In the genomic region with DNA sequence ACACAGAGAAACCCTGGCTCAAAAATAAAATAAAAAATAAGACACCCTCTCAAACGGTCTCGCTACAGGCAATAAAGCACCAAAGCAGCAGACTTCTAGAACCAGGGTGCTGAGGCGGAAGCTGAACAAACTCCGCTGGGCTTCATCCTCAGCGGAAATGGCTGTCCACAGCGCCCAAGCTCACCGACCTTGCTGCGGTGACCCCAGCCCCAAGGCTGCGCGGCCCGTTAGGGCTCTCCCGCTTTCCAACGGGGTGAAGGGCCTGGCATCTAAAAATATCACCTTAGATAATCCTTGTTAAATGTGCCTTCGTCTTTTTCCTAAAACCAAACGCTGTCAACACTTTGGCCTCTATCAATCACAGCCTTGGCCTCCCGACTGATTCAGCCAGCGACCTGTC, we compare ENCODE assay signal across 9 mouse cellular contexts. TPM values are rescaled to one million over a fixed set of nuclear protein-coding genes. Genes with fewer than 3 reads are reported as not detected.
DNase-seq lines count a peak whose midpoint lies in the region; ATAC-seq and TF ChIP-seq lines count a peak whose summit lies in the region.
"Had no signal": no experiment of that assay in that cellular context is flagged by ENCODE, and none has a peak within 500 bp of the region (broad histone marks: within the 10 kb centered on the region; RNA-seq: fewer than 3 reads in every experiment).

No protein-coding gene starts in this region.

- H3K4me1 ChIP-seq in heart, embryonic 13.5 days, result peaks cover 40% of the 10 kb centered on the region
- H3K4me1 ChIP-seq in CH12.LX (ENCODE audit: control insufficient read depth in 1 of 2, insufficient read depth in 2 of 2), result peaks cover 7 to 39% of the 10 kb centered on the region in 2 experiments
- peaks cover 13% of the 10 kb centered on the region for H3K4me1 ChIP-seq in bone marrow macrophage, adult 2 months (ENCODE audit: control insufficient read depth, insufficient read depth, low read length)
- peaks cover 3% of the 10 kb centered on the region for H3K4me1 ChIP-seq in liver, adult 2 months (ENCODE audit: control insufficient read depth, insufficient read depth, low read length)
- H3K4me1 ChIP-seq in neural tube, embryonic 12.5 days, result peaks cover 13% of the 10 kb centered on the region

- no peak for TF ChIP-seq POLR2A in CH12.LX (IDR thresholded peaks at IDR 0.05; ENCODE audit: low read depth, low read length)
- no peak for TF ChIP-seq POLR2A in bone marrow macrophage, adult 2 months (IDR thresholded peaks at IDR 0.05; ENCODE audit: borderline replicate concordance, low read depth, low read length)
- TF ChIP-seq POLR2A in liver, adult 2 months (IDR thresholded peaks at IDR 0.05; ENCODE audit: extremely low read depth, insufficient read depth, low read length), result no peak

- H3K9me3 ChIP-seq in heart, embryonic 13.5 days, result no peaks in the 10 kb centered on the region
- H3K9me3 ChIP-seq in CH12.LX (replicated peaks; ENCODE audit: low read length), result no peaks in the 10 kb centered on the region
- H3K9me3 ChIP-seq in neural tube, embryonic 12.5 days, result no peaks in the 10 kb centered on the region

- H3K36me3 ChIP-seq in heart, embryonic 13.5 days, result peaks cover 13% of the 10 kb centered on the region
- peaks cover 12 to 22% of the 10 kb centered on the region in 2 experiments for H3K36me3 ChIP-seq in CH12.LX (replicated peaks in 1 of 2; ENCODE audit: control insufficient read depth in 1 of 2, insufficient read depth in 1 of 2, low read length in 1 of 2)
- peaks cover 6% of the 10 kb centered on the region; the same call in 1 of the 2 replicates for H3K36me3 ChIP-seq in liver, adult 2 months (ENCODE audit: control insufficient read depth, insufficient read depth, low read length)
- peaks cover 6% of the 10 kb centered on the region; the same call in 1 of the 2 replicates for H3K36me3 ChIP-seq in neural tube, embryonic 12.5 days

- TF ChIP-seq CTCF in CH12.LX (conservative IDR thresholded peaks at IDR 0.05 in 1 of 2, IDR thresholded peaks at IDR 0.05 in 1 of 2; ENCODE audit: low read depth in 2 of 2, low read length in 2 of 2), result no peak
- TF ChIP-seq CTCF in bone marrow macrophage, adult 2 months (IDR thresholded peaks at IDR 0.05; ENCODE audit: low read depth, low read length), result no peak
- no peak for TF ChIP-seq CTCF in liver, adult 2 months (IDR thresholded peaks at IDR 0.05; ENCODE audit: low read depth, low read length)

- H3K4me3 ChIP-seq in heart, embryonic 13.5 days, result peak overlapping the region; percentile 92
- peak overlapping the region; percentile 72 to 95 (median 73) for H3K4me3 ChIP-seq in CH12.LX (replicated peaks in 1 of 3; ENCODE audit: low read depth in 2 of 3, low read length in 2 of 3, poor library complexity in 1 of 3)
- H3K4me3 ChIP-seq in bone marrow macrophage, adult 2 months (ENCODE audit: insufficient read depth, low read length), result peak overlapping the region; percentile 72
- peak overlapping the region; percentile 79 for H3K4me3 ChIP-seq in liver, adult 2 months (ENCODE audit: insufficient read depth, low read depth, low read length)
- H3K4me3 ChIP-seq in neural tube, embryonic 12.5 days, result peak overlapping the region; percentile 83

- TF ChIP-seq EP300 in CH12.LX (IDR thresholded peaks at IDR 0.05; ENCODE audit: low read length), result no peak

- intact Hi-C loops in heart, postnatal 10 days (cut with DNase I), result loop anchor here (1.0 to 2.0 kb wide), 3 partner anchors 55 to 133 kb away; no protein-coding TSS in a partner anchor

- no peak for DNase-seq in heart, postnatal 10 days
- DNase-seq in CH12.LX (ENCODE audit: extremely low read depth), result no peak
- no peak for DNase-seq in liver, adult 2 months (ENCODE audit: extremely low read depth, low read depth, low spot score)
- no peak for DNase-seq in frontal cortex, postnatal 10 days (ENCODE audit: low spot score in 2 of 2)

- dilution Hi-C loops in CH12.LX (cut with MboI; ENCODE audit: extremely low pct_ligation_motif_present, extremely low pct_unique_long_range_greater_than_20kb, low sequenced_read_pairs), result no loop called here

- peak overlapping the region; percentile 82 for H3K4me2 ChIP-seq in heart, embryonic 13.5 days
- H3K4me2 ChIP-seq in CH12.LX (ENCODE audit: insufficient read depth, low read depth, poor library complexity, severe bottlenecking), result peak overlapping the region; percentile 92
- peak overlapping the region; percentile 78 for H3K4me2 ChIP-seq in neural tube, embryonic 12.5 days (replicated peaks)

- H3K79me2 ChIP-seq in CH12.LX (replicated peaks; ENCODE audit: control insufficient read depth, extremely low read depth, insufficient read depth, poor library complexity, severe bottlenecking), result peaks cover 28% of the 10 kb centered on the region
- H3K79me2 ChIP-seq in liver, adult 2 months (ENCODE audit: control insufficient read depth, insufficient read depth, low read length), result peaks cover 7% of the 10 kb centered on the region; the same call in 1 of the 2 replicates

- no peaks in the 10 kb centered on the region for H3K27me3 ChIP-seq in heart, embryonic 13.5 days (replicated peaks)
- no peaks in the 10 kb centered on the region for H3K27me3 ChIP-seq in CH12.LX (replicated peaks)
- H3K27me3 ChIP-seq in liver, adult 2 months (ENCODE audit: control insufficient read depth, insufficient read depth, low read length), result no peaks in the 10 kb centered on the region
- no peaks in the 10 kb centered on the region for H3K27me3 ChIP-seq in neural tube, embryonic 12.5 days (replicated peaks)

- no peak for ATAC-seq in heart, embryonic 13.5 days (ENCODE audit: extremely low read depth, insufficient number of reproducible peaks, low FRiP score, low TSS enrichment)
- ATAC-seq in hematopoietic stem cell, adult 5-6 weeks (replicated peaks in 1 of 2; ENCODE audit: insufficient read depth in 1 of 2, low FRiP score in 2 of 2, low TSS enrichment in 1 of 2, low read depth in 1 of 2, poor library complexity in 2 of 2, severe bottlenecking in 2 of 2), result peak; percentile 39 to 46
- peak; percentile 52 for ATAC-seq in neural tube, embryonic 12.5 days (ENCODE audit: low FRiP score, low read depth)

- peak overlapping the region; percentile 85 for H3K9ac ChIP-seq in heart, embryonic 13.5 days
- H3K9ac ChIP-seq in CH12.LX (ENCODE audit: insufficient read depth, low read depth), result peak overlapping the region; percentile 91
- peak overlapping the region; percentile 73 for H3K9ac ChIP-seq in liver, adult 2 months (ENCODE audit: low read depth, low read length)
- peak overlapping the region; percentile 51 for H3K9ac ChIP-seq in neural tube, embryonic 12.5 days

- in situ Hi-C loops in CH12.LX (cut with MboI; ENCODE audit: low pct_ligation_motif_present, low pct_unique_long_range_greater_than_20kb, low sequenced_read_pairs), result no loop called here

- TF ChIP-seq RAD21 in CH12.LX (IDR thresholded peaks at IDR 0.05; ENCODE audit: low read depth, low read length), result no peak

- H3K27ac ChIP-seq in heart, embryonic 13.5 days (replicated peaks), result peak overlapping the region; percentile 94
- peak overlapping the region; percentile 46; the same call in 1 of the 2 replicates for H3K27ac ChIP-seq in CH12.LX (ENCODE audit: insufficient read depth, low read depth)
- peak overlapping the region; percentile 92 for H3K27ac ChIP-seq in bone marrow macrophage, adult 2 months (ENCODE audit: insufficient read depth, low read depth, low read length)
- peak overlapping the region; percentile 85 for H3K27ac ChIP-seq in liver, adult 2 months (replicated peaks; ENCODE audit: insufficient read depth, low read depth, low read length)
- peak overlapping the region; percentile 60 for H3K27ac ChIP-seq in neural tube, embryonic 12.5 days

- WGBS in heart, embryonic 13.5 days, result 3% methylated on average over 17 of the region's 17 CpGs
- WGBS in liver, adult 2 months, result 2% methylated on average over 17 of the region's 17 CpGs
- 5% methylated on average over 17 of the region's 17 CpGs for WGBS in neural tube, embryonic 12.5 days

RNA-seq across cellular contexts. Expression of gene Patl1, which starts 0.6 kb away (rescaled TPM):
- 16.0 and 17.0 TPM in 2 replicates for polyA plus RNA-seq in heart, embryonic 13.5 days (2015; fragmentation: Nextera tagmentation; extraction: Ambion mirVana)
- 10 to 100 TPM; 33.2 to 33.8 TPM for total RNA-seq in heart, postnatal 10 days (2021)
- total RNA-seq in CH12.LX (2012; rRNA removed), result 8.2 and 8.5 TPM in 2 replicates
- total RNA-seq in CH12.LX (2014; rRNA removed), result 10.0 and 12.0 TPM in 2 replicates
- polyA plus RNA-seq in CH12.LX (2012; ENCODE audit: insufficient read length, low read depth), result 35.9 and 40.8 TPM in 2 replicates
- polyA plus RNA-seq in bone marrow macrophage, adult 2 months (2012; ENCODE audit: insufficient read depth, insufficient read length, missing spikeins), result 26.7 and 31.3 TPM in 2 replicates
- total RNA-seq in hematopoietic stem cell, adult 5-6 weeks (2017), result 14.8 and 14.9 TPM in 2 replicates
- 2.8 and 4.4 TPM in 2 replicates for total RNA-seq in liver, adult 2 months (2014; rRNA removed)
- polyA plus RNA-seq in liver, adult 2 months (2012; rRNA removed), result 7.9 and 8.1 TPM in 2 replicates
- polyA plus RNA-seq in neural tube, embryonic 12.5 days (2016; fragmentation: Nextera tagmentation; extraction: Ambion mirVana), result 17.8 and 21.1 TPM in 2 replicates

RNA-seq across cellular contexts. Expression of gene Olfr1420, which starts 25.2 kb away (rescaled TPM):
- not detected in 2 replicates for polyA plus RNA-seq in heart, embryonic 13.5 days (2015; fragmentation: Nextera tagmentation; extraction: Ambion mirVana)
- total RNA-seq in heart, postnatal 10 days (2021), result not detected
- not detected in 2 replicates for total RNA-seq in CH12.LX (2012; rRNA removed)
- not detected in 2 replicates for total RNA-seq in CH12.LX (2014; rRNA removed)
- polyA plus RNA-seq in CH12.LX (2012; ENCODE audit: insufficient read length, low read depth), result not detected in 2 replicates
- not detected in 2 replicates for polyA plus RNA-seq in bone marrow macrophage, adult 2 months (2012; ENCODE audit: insufficient read depth, insufficient read length, missing spikeins)
- total RNA-seq in hematopoietic stem cell, adult 5-6 weeks (2017), result not detected in 2 replicates
- total RNA-seq in liver, adult 2 months (2014; rRNA removed), result not detected in 2 replicates
- polyA plus RNA-seq in liver, adult 2 months (2012; rRNA removed), result not detected in 2 replicates
- not detected in 2 replicates for polyA plus RNA-seq in neural tube, embryonic 12.5 days (2016; fragmentation: Nextera tagmentation; extraction: Ambion mirVana)
- total RNA-seq: adrenal gland, postnatal 36 days had no signal

RNA-seq across cellular contexts. Expression of gene Olfr1419, which starts 36.7 kb away (rescaled TPM):
- polyA plus RNA-seq in heart, embryonic 13.5 days (2015; fragmentation: Nextera tagmentation; extraction: Ambion mirVana), result not detected in 2 replicates
- not detected for total RNA-seq in heart, postnatal 10 days (2021)
- total RNA-seq in CH12.LX (2012; rRNA removed), result not detected in 2 replicates
- not detected in 2 replicates for total RNA-seq in CH12.LX (2014; rRNA removed)
- polyA plus RNA-seq in CH12.LX (2012; ENCODE audit: insufficient read length, low read depth), result not detected in 2 replicates
- not detected in 2 replicates for polyA plus RNA-seq in bone marrow macrophage, adult 2 months (2012; ENCODE audit: insufficient read depth, insufficient read length, missing spikeins)
- not detected in 2 replicates for total RNA-seq in hematopoietic stem cell, adult 5-6 weeks (2017)
- not detected in 2 replicates for total RNA-seq in liver, adult 2 months (2014; rRNA removed)
- polyA plus RNA-seq in liver, adult 2 months (2012; rRNA removed), result not detected in 2 replicates
- not detected in 2 replicates for polyA plus RNA-seq in neural tube, embryonic 12.5 days (2016; fragmentation: Nextera tagmentation; extraction: Ambion mirVana)
- total RNA-seq: adrenal gland, postnatal 36 days had no signal

RNA-seq across cellular contexts. Expression of gene Olfr1418, which starts 50.7 kb away (rescaled TPM):
- not detected in 2 replicates for polyA plus RNA-seq in heart, embryonic 13.5 days (2015; fragmentation: Nextera tagmentation; extraction: Ambion mirVana)
- not detected for total RNA-seq in heart, postnatal 10 days (2021)
- total RNA-seq in CH12.LX (2012; rRNA removed), result not detected in 2 replicates
- not detected in 2 replicates for total RNA-seq in CH12.LX (2014; rRNA removed)
- not detected in 2 replicates for polyA plus RNA-seq in CH12.LX (2012; ENCODE audit: insufficient read length, low read depth)
- not detected in 2 replicates for polyA plus RNA-seq in bone marrow macrophage, adult 2 months (2012; ENCODE audit: insufficient read depth, insufficient read length, missing spikeins)
- not detected in 2 replicates for total RNA-seq in hematopoietic stem cell, adult 5-6 weeks (2017)
- not detected in 2 replicates for total RNA-seq in liver, adult 2 months (2014; rRNA removed)
- not detected in 2 replicates for polyA plus RNA-seq in liver, adult 2 months (2012; rRNA removed)
- polyA plus RNA-seq in neural tube, embryonic 12.5 days (2016; fragmentation: Nextera tagmentation; extraction: Ambion mirVana), result not detected in 2 replicates
- total RNA-seq: adrenal gland, postnatal 36 days had no signal

RNA-seq across cellular contexts. Expression of gene Osbp, which starts 54.1 kb away (rescaled TPM):
- polyA plus RNA-seq in heart, embryonic 13.5 days (2015; fragmentation: Nextera tagmentation; extraction: Ambion mirVana), result 4.2 and 4.8 TPM in 2 replicates
- total RNA-seq in heart, postnatal 10 days (2021), result 10 to 100 TPM; 74.0 to 83.6 TPM
- total RNA-seq in CH12.LX (2012; rRNA removed) (17.7 and 20.6 TPM in 2 replicates), CH12.LX (2014; rRNA removed) (21.1 and 21.4 TPM in 2 replicates)
- polyA plus RNA-seq in CH12.LX (2012; ENCODE audit: insufficient read length, low read depth), result 24.7 and 25.0 TPM in 2 replicates
- 32.9 and 34.7 TPM in 2 replicates for polyA plus RNA-seq in bone marrow macrophage, adult 2 months (2012; ENCODE audit: insufficient read depth, insufficient read length, missing spikeins)
- total RNA-seq in hematopoietic stem cell, adult 5-6 weeks (2017), result 35.0 and 39.5 TPM in 2 replicates
- total RNA-seq in liver, adult 2 months (2014; rRNA removed), result 22.8 and 27.9 TPM in 2 replicates
- polyA plus RNA-seq in liver, adult 2 months (2012; rRNA removed), result 13.4 and 14.1 TPM in 2 replicates
- polyA plus RNA-seq in neural tube, embryonic 12.5 days (2016; fragmentation: Nextera tagmentation; extraction: Ambion mirVana), result 5.1 TPM in 2 replicates
